ENCODE assay signal across 23 mouse cellular contexts in the genomic region with DNA sequence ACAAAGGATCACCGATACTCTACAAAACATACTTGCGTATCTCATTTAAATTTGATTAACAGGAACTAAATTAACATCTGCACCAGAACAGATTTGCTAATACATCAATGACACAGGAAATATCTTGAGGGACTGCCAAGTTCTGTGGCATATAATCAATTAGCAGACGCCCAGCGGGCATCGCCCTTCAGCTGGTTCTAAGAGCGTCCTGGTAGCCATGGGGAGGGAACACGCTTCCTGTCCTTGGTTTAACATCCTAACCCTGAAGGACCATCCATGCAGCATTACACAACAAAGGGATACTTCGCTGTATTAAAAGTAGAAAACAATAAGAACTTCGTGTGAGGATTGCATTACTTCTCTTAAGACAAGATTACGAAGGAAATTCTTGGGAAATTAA.
DNase-seq lines count a peak whose midpoint lies in the region; ATAC-seq and TF ChIP-seq lines count a peak whose summit lies in the region.
"Had no signal": no experiment of that assay in that cellular context is flagged by ENCODE, and none has a peak within 500 bp of the region (broad histone marks: within the 10 kb centered on the region; RNA-seq: fewer than 3 reads in every experiment).

No protein-coding gene starts in this region.

- H3K4me3 ChIP-seq in hindbrain, embryonic 12.5 days: no peak overlapping the region
- no peak overlapping the region for H3K4me3 ChIP-seq in hindbrain, embryonic 10.5 days
- H3K4me3 ChIP-seq in layer of hippocampus, adult 2 months: no peak overlapping the region
- H3K4me3 ChIP-seq: embryonic facial prominence, embryonic 12.5 days; embryonic facial prominence, embryonic 15.5 days; gastrocnemius, adult 2 months had no signal

- no peaks in the 10 kb centered on the region for H3K4me1 ChIP-seq in hindbrain, embryonic 12.5 days
- no peaks in the 10 kb centered on the region for H3K4me1 ChIP-seq in hindbrain, embryonic 10.5 days (replicated peaks)
- H3K4me1 ChIP-seq: embryonic facial prominence, embryonic 12.5 days; embryonic facial prominence, embryonic 15.5 days had no signal

- no peaks in the 10 kb centered on the region for H3K36me3 ChIP-seq in hindbrain, embryonic 12.5 days
- H3K36me3 ChIP-seq in hindbrain, embryonic 10.5 days: no peaks in the 10 kb centered on the region
- H3K36me3 ChIP-seq: embryonic facial prominence, embryonic 12.5 days; embryonic facial prominence, embryonic 15.5 days had no signal

- 78% methylated on average over 10 of the region's 10 CpGs for WGBS in hindbrain, embryonic 12.5 days
- WGBS in hindbrain, embryonic 10.5 days: 88% methylated on average over 10 of the region's 10 CpGs

- H3K27ac ChIP-seq in hindbrain, embryonic 12.5 days: no peak overlapping the region
- H3K27ac ChIP-seq in hindbrain, embryonic 10.5 days: no peak overlapping the region
- 0 out of 2 replicates have a peak overlapping the region, but pooled peaks have one; percentile 28 for H3K27ac ChIP-seq in layer of hippocampus, adult 2 months
- H3K27ac ChIP-seq: embryonic facial prominence, embryonic 12.5 days; embryonic facial prominence, embryonic 15.5 days; gastrocnemius, adult 2 months had no signal

- no peaks in the 10 kb centered on the region; the same call in 1 of the 2 replicates for H3K9me3 ChIP-seq in hindbrain, embryonic 12.5 days (replicated peaks)
- no peaks in the 10 kb centered on the region for H3K9me3 ChIP-seq in hindbrain, embryonic 10.5 days
- H3K9me3 ChIP-seq: embryonic facial prominence, embryonic 12.5 days; embryonic facial prominence, embryonic 15.5 days had no signal

- no peak for TF ChIP-seq CTCF in layer of hippocampus, adult 2 months (conservative IDR thresholded peaks at IDR 0.05)
- no peak for TF ChIP-seq CTCF in brain, embryonic 14.5 days (IDR thresholded peaks at IDR 0.05; ENCODE audit: borderline replicate concordance, extremely low read depth, insufficient read depth, insufficient read length)

- ATAC-seq in hindbrain, embryonic 12.5 days (ENCODE audit: low FRiP score): peak; percentile 60; the same call in 1 of the 2 replicates
- ATAC-seq in megakaryocyte-erythroid progenitor cell, adult 5-6 weeks (replicated peaks; ENCODE audit: low FRiP score, low TSS enrichment, poor library complexity, severe bottlenecking): no peak
- ATAC-seq: activated CD4-positive, CD25-positive, alpha-beta regulatory T cell, adult 4 months; forebrain, embryonic 14.5 days; forebrain, postnatal 0 days; inflammation-experienced regulatory T-cells, adult 6 months; intestine, embryonic 16.5 days had no signal

- no peaks in the 10 kb centered on the region for H3K27me3 ChIP-seq in hindbrain, embryonic 12.5 days
- H3K27me3 ChIP-seq in hindbrain, embryonic 10.5 days (ENCODE audit: insufficient read depth, poor library complexity, severe bottlenecking): no peaks in the 10 kb centered on the region
- H3K27me3 ChIP-seq: embryonic facial prominence, embryonic 12.5 days; embryonic facial prominence, embryonic 15.5 days had no signal

- no peak overlapping the region for H3K9ac ChIP-seq in hindbrain, embryonic 12.5 days
- H3K9ac ChIP-seq: embryonic facial prominence, embryonic 12.5 days; embryonic facial prominence, embryonic 15.5 days; forebrain, postnatal 0 days had no signal

- H3K4me2 ChIP-seq in hindbrain, embryonic 12.5 days (replicated peaks): no peak overlapping the region
- H3K4me2 ChIP-seq: embryonic facial prominence, embryonic 12.5 days; embryonic facial prominence, embryonic 15.5 days; heart, embryonic 11.5 days had no signal

- no peak for TF ChIP-seq POLR2A in brain, embryonic 14.5 days (IDR thresholded peaks at IDR 0.05; ENCODE audit: borderline replicate concordance, extremely low read depth, insufficient read depth, insufficient read length, poor library complexity, severe bottlenecking)

- DNase-seq in hindbrain, embryonic 10.5 days (ENCODE audit: low spot score): no peak
- DNase-seq in layer of hippocampus, adult 2 months (ENCODE audit: low spot score in 2 of 2): no peak
- DNase-seq in layer of hippocampus, adult 8-10 months (ENCODE audit: low spot score in 2 of 2): no peak
- DNase-seq in brain, embryonic 14.5 days (ENCODE audit: low read depth): peak; percentile 18
- DNase-seq: adrenal gland, postnatal 10 days; adrenal gland, postnatal 36 days; cerebellum, adult 11 months; cerebellum, adult 2 months; cerebellum, adult 9-11 months; cerebellum, postnatal 25 days; gastrocnemius, adult 2 months; gastrocnemius, postnatal 14 days; heart, adult 11 months had no signal
